Mouse (Mus musculus) left cerebral cortex, postnatal 36 days (tissue): Measurements from ENCODE around the gene Prrxl1. TPM values are rescaled to one million over a fixed set of nuclear protein-coding genes. Genes with fewer than 3 reads are reported as not detected.
A peak's percentile ranks its signal among the peaks of the same experiment; 100 is the strongest.

Experiments
- DNase-seq, 2 experiments: peaks; one replicate each; pipeline ENCODE4 v3.0.0; 2021 to 2022; ENCODE audit warnings: low spot score in 2 of 2, mixed read lengths in 1 of 2
- intact Hi-C: fragments of 180-260 bp; cut with DNase I; formaldehyde crosslinking; loops from one replicate; pipeline ENCODE4 v1.15.1; 2025
- total RNA-seq, 2 experiments: library from RNA; stranded (reverse); gene quantifications; 2 replicates each; pipeline ENCODE4 v1.2.3; 2021

Prrxl1 gene
- total RNA-seq, 2 experiments from 2014 or later: not detected

DNA sequence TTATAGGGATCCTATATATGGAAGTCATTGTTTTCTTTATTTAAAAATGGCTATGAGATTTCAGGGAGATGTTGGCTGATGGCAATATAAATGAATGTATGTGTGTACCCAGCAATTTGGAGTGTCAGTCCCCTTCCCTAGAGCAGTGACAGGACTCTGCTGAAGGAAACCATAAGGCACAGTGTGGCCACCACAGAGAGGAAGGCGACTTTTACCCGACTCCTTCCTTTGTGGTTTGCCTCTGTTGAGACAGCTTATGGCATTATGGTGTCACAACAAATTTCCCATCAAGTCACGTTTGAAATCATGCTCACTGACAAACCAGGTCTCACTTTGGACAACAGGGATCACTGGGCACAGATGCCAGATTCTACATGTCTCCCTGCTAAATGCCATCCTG is 25.0 kb downstream of the Prrxl1 start:
- intact Hi-C loops: no loop called here
- no peak for DNase-seq

- no peak for DNase-seq
- intact Hi-C loops: no loop called here
Observed at GRCm38 (mm10) chr14:32624811-32625210, 25.6 kb downstream of the Prrxl1 start.

DNA sequence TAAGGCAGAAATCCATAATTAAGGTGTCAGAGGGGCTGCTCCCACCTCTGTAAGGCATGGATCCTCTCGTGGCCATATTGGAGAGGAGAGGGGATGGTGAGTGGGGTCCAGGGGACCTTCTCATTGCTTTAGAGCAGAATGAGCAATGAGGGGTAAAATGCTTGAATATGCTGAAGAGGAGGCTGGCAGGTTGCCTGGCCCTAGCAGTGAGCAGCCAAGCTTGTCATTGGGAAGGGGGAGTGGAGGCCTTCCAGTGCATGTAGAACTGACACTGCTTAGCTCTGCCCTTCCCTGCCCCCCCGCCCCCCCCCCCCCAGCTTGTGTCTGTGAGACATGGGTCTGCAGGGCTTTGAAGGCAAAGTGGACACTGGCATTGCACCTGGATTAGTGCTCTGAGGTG is 28.1 kb downstream of the Prrxl1 start:
- intact Hi-C loops: no loop called here
- DNase-seq: no peak

DNA sequence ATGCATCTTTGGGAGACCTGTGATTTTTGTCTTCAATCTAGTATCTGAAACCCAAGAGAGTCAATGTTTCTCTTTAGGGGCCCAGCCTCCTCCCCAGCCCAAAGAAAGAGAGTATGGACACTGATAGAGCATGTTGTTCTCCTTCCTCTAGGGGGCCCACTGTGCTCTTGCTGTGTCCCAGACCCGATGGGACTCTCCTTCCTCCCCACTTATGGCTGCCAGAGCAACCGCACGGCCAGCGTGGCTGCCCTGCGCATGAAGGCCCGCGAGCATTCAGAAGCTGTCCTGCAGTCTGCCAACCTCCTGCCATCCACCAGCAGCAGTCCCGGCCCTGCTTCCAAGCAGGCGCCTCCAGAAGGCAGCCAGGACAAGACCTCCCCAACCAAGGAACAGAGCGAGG is 29.4 kb downstream of the Prrxl1 start:
- intact Hi-C loops: no loop called here
- DNase-seq: no peak

DNA sequence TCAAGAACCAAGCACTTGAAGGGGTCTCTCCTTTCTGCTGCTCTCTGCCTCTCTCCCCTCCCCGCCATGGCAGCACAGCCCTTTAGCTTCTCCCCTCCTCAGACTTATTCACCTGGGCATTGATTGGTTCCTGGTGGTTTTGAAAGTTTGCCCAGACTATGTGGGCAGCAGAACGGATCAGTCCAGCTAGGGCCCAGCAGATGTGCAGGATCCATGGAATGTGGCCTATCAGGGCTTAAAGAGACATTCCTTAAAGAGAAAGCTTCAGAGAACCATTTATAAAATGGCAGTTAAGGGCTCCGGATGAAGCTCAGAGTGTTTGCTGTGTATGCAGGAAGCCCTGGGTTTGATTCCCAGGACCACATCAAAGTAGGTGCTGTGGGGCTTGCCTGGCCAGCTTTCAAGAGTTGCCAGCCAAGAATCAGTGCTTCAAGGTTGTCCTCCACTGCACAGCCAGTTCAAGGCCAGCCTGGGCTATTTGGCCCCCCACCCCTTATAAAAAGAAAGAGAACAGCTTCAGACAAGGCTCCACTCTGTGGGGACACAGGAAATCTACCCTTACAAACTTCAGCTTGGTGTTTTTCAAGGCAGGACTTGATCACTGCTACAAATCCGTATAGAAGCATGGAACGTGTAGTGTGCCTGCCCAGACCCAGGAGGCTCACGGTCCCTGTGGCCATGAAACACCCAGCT is 33.8 kb downstream of the Prrxl1 start:
- no peak for DNase-seq
- intact Hi-C loops: no loop called here

DNA sequence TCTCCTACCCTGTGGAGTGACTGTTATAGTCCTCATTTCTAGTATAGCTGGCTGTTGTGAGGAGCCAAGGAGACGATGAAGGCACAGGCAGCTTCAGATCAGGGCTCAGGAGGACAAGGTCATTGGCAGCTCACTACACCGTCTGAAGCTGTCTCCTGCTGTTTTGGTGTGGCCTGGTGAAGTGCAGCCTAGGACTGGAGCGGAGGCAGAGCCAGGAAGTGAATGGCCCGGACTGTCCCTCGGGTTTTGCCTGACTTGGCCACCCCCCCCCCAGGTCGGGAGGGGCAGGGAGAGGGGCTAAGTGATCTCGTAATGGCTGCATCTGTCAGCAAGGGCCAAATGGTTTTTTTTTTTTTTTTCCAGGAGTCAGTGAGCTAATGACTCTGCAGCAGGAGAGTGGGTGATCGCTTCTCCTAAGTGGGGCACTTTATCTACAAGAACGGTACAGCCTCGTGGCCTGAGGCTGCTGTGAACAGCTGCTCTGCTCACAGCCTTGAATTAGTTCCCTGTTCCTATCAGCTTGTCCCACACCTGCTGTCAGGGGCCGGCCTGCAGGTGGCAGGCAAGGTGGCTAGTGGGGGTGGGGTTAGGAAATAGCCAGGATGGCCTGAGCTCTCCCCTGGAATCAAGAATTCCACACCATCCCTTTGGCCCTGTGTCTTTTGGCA is 34.9 kb downstream of the Prrxl1 start:
- intact Hi-C loops: no loop called here

GRCm38 (mm10) chr14:32638485-32638884 is 39.3 kb downstream of the Prrxl1 start:
- no peak for DNase-seq
- intact Hi-C loops: no loop called here

More for the DNA sequence above, 34.9 kb downstream of the Prrxl1 start:
- DNase-seq: no peak

DNA sequence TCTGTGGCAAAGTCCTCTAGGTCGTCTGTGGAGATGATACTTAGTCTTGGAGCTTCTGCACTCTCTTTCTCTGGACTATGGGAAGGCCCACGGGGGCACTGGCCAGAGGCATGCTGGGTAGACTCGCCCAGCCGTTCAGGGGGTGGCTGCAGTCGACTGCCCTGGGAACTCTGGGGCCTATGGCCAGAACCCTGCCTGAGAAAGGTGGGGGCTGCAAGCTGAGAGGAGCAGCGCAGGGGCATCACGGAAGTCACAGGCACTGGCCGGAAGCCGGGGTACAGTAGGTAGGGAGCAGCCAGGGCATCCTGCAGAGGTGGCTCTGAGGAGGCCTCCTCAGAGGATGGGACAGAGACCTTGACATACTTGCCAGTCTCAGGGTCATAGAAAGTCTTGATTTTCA is 60.6 kb downstream of the Prrxl1 start:
- intact Hi-C loops: no loop called here
- no peak for DNase-seq

GRCm38 (mm10) chr14:32663099-32663498 is 63.9 kb downstream of the Prrxl1 start:
- intact Hi-C loops: no loop called here
- no peak for DNase-seq

- intact Hi-C loops: no loop called here
- no peak for DNase-seq
Observed at GRCm38 (mm10) chr14:32673178-32673577, 74.0 kb downstream of the Prrxl1 start.

GRCm38 (mm10) chr14:32678565-32678964 is 79.4 kb downstream of the Prrxl1 start:
- DNase-seq: no peak
- intact Hi-C loops: no loop called here

DNA sequence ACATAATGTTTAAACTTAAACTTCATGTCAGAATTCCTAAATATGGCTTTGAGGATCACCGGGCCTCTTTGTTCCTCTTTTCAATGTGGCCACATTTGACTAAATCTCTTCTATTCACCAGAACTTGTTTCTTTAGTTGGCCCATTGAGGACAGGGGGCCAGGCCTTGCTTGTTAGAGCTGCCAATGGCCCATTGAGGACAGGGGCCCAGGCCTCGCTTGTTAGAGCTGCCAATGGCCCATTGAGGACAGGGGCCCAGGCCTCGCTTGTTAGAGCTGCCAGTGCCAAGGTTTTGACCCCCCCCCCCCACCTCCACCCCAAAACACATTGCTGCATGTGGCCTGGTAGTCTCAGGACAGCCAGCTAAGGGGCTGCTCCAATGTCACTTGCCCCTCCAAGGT is 82.4 kb downstream of the Prrxl1 start:
- intact Hi-C loops: no loop called here
- no peak for DNase-seq

DNA sequence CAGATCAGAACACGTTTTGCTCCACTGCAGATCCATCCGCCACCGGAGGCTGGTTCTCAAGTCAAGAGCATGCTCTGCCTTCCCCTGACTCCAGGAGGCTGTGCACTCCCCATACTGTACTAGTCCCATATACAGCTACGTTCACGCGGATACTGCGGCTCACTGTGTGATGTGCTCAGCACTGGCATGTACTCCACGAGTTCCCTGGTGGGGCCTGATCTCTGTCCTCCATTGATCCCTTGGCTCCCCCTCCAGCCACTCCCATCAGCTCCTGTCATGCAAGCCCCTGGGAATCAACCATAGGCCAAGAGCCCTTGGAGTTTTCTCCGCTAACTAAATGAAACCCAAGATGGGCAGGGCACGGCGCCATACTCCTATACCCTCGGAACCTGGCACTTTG is 83.3 kb downstream of the Prrxl1 start:
- intact Hi-C loops: no loop called here
- DNase-seq: no peak

DNA sequence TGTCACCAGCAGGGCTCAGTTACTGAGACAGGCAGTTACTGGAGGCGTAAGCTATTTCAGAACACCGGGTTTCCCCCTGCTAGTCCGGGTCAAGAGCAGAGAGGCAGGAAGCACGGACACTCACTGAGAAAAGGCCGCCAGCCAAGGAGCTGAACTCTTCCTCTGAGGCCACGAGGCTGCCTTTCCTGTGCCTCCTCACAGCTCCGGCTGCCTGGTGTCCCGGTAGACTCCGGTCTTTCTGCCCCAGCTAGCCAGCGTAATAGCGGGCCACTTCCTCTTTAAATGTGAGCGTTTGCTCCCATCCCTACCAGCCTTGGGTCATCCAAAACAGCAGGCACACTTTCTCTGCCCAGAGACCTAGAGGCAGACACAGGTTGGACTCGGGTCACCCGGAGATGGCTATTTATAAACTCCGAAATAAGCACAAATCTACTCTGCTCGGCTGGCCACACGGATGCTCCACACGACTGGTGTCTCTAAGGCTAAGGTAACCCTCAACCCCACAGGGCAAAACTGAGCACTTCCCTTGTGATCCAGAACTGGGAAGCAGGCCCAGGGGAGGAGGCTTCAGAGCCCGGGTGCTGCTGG is 84.1 kb downstream of the Prrxl1 start:
- intact Hi-C loops: no loop called here
- DNase-seq: peak; percentile 7 to 10

GRCm38 (mm10) chr14:32683982-32684734 is 85.0 kb downstream of the Prrxl1 start:
- intact Hi-C loops: no loop called here
- peak in 1 of 2 experiments; percentile 19 for DNase-seq

- DNase-seq: no peak
Observed at GRCm38 (mm10) chr14:32684735-32685105, 85.5 kb downstream of the Prrxl1 start.

DNA sequence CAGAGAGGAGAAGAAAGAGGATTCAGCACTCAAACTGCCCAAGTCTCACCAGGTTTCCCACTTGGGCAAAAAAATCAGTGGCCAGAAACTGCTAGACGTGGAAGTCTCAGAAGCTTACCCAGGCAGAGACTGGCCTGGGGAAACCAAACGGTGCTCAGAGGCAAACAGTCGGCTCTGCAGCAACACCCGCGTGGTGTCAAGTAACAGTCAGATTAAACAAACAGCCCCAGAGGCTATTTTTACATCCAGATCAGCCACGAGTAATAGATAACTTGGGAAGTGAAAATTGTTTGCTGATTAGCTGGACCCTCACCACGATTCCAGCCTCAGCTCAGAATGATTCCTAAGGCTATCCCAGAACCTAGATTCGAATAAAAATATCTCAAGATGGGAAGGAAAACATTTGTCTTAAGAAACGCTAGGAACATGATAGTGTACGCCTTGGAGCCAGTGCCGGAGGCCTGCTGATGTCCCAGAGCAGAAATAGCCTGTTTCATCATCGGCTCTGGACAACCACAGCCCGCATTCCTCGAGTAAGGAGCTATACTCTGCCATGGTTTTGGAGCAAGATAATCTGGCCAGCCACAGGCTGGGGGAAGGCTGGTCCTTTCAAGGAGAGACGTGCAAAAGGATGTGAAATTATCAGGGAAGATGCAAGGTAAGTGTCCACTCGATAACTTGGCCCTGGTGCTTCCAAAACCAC is 86.1 kb downstream of the Prrxl1 start, which contains the start of gene 3425401B19Rik:
Gene 3425401B19Rik (minus strand): TSS at position 170 of the 703 bp plus-strand sequence.
- DNase-seq: no peak
- intact Hi-C loops: loop anchor here (1.0 kb wide), 1 partner anchor 41 kb away; no protein-coding TSS in a partner anchor

More at GRCm38 (mm10) chr14:32684735-32685105, 85.5 kb downstream of the Prrxl1 start:
- intact Hi-C loops: loop anchor here (1.0 kb wide), 1 partner anchor 42 kb away; no protein-coding TSS in a partner anchor

DNA sequence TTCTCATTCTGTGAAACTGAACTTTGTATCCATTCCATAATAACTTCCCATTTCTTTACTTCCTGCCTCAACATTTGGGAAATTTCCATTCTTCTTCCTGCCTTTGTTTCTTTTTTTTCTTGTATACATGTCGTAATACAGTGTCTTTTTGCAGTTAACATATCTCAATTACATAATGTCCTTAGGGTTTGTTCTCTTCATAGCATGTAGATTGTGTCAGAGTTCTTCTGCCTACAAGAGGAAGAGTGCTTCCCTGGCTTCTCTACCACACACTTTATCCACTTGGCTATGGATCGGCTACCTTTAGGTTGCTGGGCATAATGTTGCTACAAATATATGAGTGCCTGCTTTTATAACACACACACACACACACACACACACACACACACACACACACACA is 96.7 kb downstream of the Prrxl1 start:
- intact Hi-C loops: no loop called here
- no peak for DNase-seq

DNA sequence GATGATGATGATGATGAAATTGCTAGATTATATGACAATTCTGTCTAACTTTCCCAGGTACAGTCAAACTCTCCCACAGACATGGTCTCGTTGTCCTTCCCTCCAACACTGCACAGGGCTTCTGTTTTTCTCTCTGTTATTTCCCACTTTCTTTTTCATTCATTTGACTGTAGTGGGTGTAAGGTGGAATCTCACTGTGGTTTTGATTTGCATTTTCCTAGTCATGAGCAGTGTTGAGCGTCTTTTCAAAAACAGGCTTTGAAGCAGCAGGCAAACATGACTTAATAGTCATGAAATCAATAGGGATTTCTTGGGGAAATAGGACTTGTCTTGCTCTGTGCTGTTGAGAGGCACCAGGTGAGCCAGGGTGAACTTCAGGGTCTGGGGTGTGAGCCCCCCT is 97.1 kb downstream of the Prrxl1 start:
- no peak for DNase-seq

GRCm38 (mm10) chr14:32697774-32698173 is 98.6 kb downstream of the Prrxl1 start:
- no peak for DNase-seq
- intact Hi-C loops: no loop called here

More for the DNA sequence above, 97.1 kb downstream of the Prrxl1 start:
- intact Hi-C loops: no loop called here
